Mouse (Mus musculus): ENCODE measurements at regions not wholly inside any gene's neighbourhood (a gene's known extent, or its start where the extent isn't known, plus 50 kb on each side); places are given as distances from the start of the nearest gene placed in this dataset.

- in situ Hi-C loops (cut with MboI, MseI), result no loop called here
These were observed 160.5 kb upstream of the Tnc start for GRCm38 (mm10) chr4:64207118-64207868.

GRCm38 (mm10) chr4:64200808-64201190, 154.0 kb upstream of the Tnc start:
- in situ Hi-C loops (cut with MboI, MseI), result no loop called here

- in situ Hi-C loops (cut with MboI, MseI), result no loop called here
These were observed 153.5 kb upstream of the Tnc start for GRCm38 (mm10) chr4:64200151-64200807.

GRCm38 (mm10) chr4:64184986-64185385, 138.2 kb upstream of the Tnc start:
- in situ Hi-C loops (cut with MboI, MseI), result no loop called here

GRCm38 (mm10) chr4:64175938-64176337, 129.1 kb upstream of the Tnc start:
- in situ Hi-C loops (cut with MboI, MseI), result no loop called here

- in situ Hi-C loops (cut with MboI, MseI), result no loop called here
These were observed 124.7 kb upstream of the Tnc start for GRCm38 (mm10) chr4:64171476-64171875.

- in situ Hi-C loops (cut with MboI, MseI), result no loop called here
These were observed 102.2 kb upstream of the Tnc start for GRCm38 (mm10) chr4:64148989-64149463.

GRCm38 (mm10) chr4:64145924-64146323, 99.1 kb upstream of the Tnc start:
- in situ Hi-C loops (cut with MboI, MseI), result no loop called here

- in situ Hi-C loops (cut with MboI, MseI), result no loop called here
These were observed 96.1 kb upstream of the Tnc start for GRCm38 (mm10) chr4:64142963-64143362.

GRCm38 (mm10) chr4:64142356-64142787, 95.6 kb upstream of the Tnc start:
- in situ Hi-C loops (cut with MboI, MseI), result no loop called here

GRCm38 (mm10) chr4:64139836-64140235, 93.0 kb upstream of the Tnc start:
- in situ Hi-C loops (cut with MboI, MseI), result no loop called here

- in situ Hi-C loops (cut with MboI, MseI), result no loop called here
These were observed 88.2 kb upstream of the Tnc start for GRCm38 (mm10) chr4:64135036-64135435.

- in situ Hi-C loops (cut with MboI, MseI), result no loop called here
These were observed 82.5 kb upstream of the Tnc start for GRCm38 (mm10) chr4:64129290-64129689.

- in situ Hi-C loops (cut with MboI, MseI), result no loop called here
These were observed 77.7 kb upstream of the Tnc start for GRCm38 (mm10) chr4:64124387-64125088.

GRCm38 (mm10) chr4:64123675-64124074, 76.9 kb upstream of the Tnc start:
- in situ Hi-C loops (cut with MboI, MseI), result no loop called here

GRCm38 (mm10) chr4:64098247-64098646, 51.4 kb upstream of the Tnc start:
- in situ Hi-C loops (cut with MboI, MseI), result no loop called here
